Mouse (Mus musculus): ENCODE data around the gene Xirp2.

- TF ChIP-seq CTCF (IDR thresholded peaks at IDR 0.05; ENCODE audit: control insufficient read depth, insufficient read depth, insufficient read length): no peak
- no peak for TF ChIP-seq MAX (IDR thresholded peaks at IDR 0.05)
- TF ChIP-seq MYOD1 (IDR thresholded peaks at IDR 0.05; ENCODE audit: control insufficient read depth, insufficient read length, low read depth): no peak
- TF ChIP-seq CEBPB (IDR thresholded peaks at IDR 0.05; ENCODE audit: low read depth): no peak
- TF ChIP-seq USF1 (IDR thresholded peaks at IDR 0.05; ENCODE audit: low read depth): no peak
- no peak for TF ChIP-seq MYOG (IDR thresholded peaks at IDR 0.05; ENCODE audit: control insufficient read depth, extremely low read depth, insufficient read length)
Measured at GRCm38 (mm10) chr2:67535347-67535746, 89.5 kb downstream of the Xirp2 start.
